Mouse (Mus musculus): ENCODE results near the gene Ccr1. TPM values are rescaled to one million over a fixed set of nuclear protein-coding genes. Genes with fewer than 3 reads are reported as not detected.

Ccr1 gene
- total RNA-seq, 2 experiments from 2014 or later = 3.7 to 4.2 TPM

GRCm38 (mm10) chr9:123957911-123958413 is 10.5 kb downstream of the Ccr1 start:
- no peak for DNase-seq (ENCODE audit: low spot score in 2 of 2)

GRCm38 (mm10) chr9:123956892-123957291 is 11.6 kb downstream of the Ccr1 start:
- no peak for DNase-seq (ENCODE audit: low spot score in 2 of 2)

GRCm38 (mm10) chr9:123953551-123953950 is 14.9 kb downstream of the Ccr1 start:
- DNase-seq (ENCODE audit: low spot score in 2 of 2) = no peak

GRCm38 (mm10) chr9:123951176-123951575 is 17.3 kb downstream of the Ccr1 start:
- DNase-seq (ENCODE audit: low spot score in 2 of 2) = no peak

- DNase-seq (ENCODE audit: low spot score in 2 of 2) = no peak
These were observed 19.1 kb downstream of the Ccr1 start for GRCm38 (mm10) chr9:123949432-123949831.

- DNase-seq (ENCODE audit: low spot score in 2 of 2) = no peak
These were observed 20.7 kb downstream of the Ccr1 start for GRCm38 (mm10) chr9:123947815-123948214.

- no peak for DNase-seq (ENCODE audit: low spot score in 2 of 2)
These were observed 26.5 kb downstream of the Ccr1 start for GRCm38 (mm10) chr9:123942025-123942424.

- DNase-seq (ENCODE audit: low spot score in 2 of 2) = no peak
These were observed 27.2 kb downstream of the Ccr1 start for GRCm38 (mm10) chr9:123941316-123941715.

GRCm38 (mm10) chr9:123940628-123941027 is 27.9 kb downstream of the Ccr1 start:
- no peak for DNase-seq (ENCODE audit: low spot score in 2 of 2)

GRCm38 (mm10) chr9:123940168-123940567 is 28.3 kb downstream of the Ccr1 start:
- DNase-seq (ENCODE audit: low spot score in 2 of 2) = no peak

GRCm38 (mm10) chr9:123937989-123938388 is 30.5 kb downstream of the Ccr1 start:
- no peak for DNase-seq (ENCODE audit: low spot score in 2 of 2)

- DNase-seq (ENCODE audit: low spot score in 2 of 2) = no peak
These were observed 31.8 kb downstream of the Ccr1 start for GRCm38 (mm10) chr9:123936604-123937280.

- no peak for DNase-seq (ENCODE audit: low spot score in 2 of 2)
These were observed 32.7 kb downstream of the Ccr1 start for GRCm38 (mm10) chr9:123935776-123936175.

GRCm38 (mm10) chr9:123935346-123935745 is 33.1 kb downstream of the Ccr1 start:
- no peak for DNase-seq (ENCODE audit: low spot score in 2 of 2)

GRCm38 (mm10) chr9:123933716-123934445 is 34.6 kb downstream of the Ccr1 start:
- DNase-seq (ENCODE audit: low spot score in 2 of 2) = no peak

- DNase-seq (ENCODE audit: low spot score in 2 of 2) = no peak
These were observed 35.4 kb downstream of the Ccr1 start for GRCm38 (mm10) chr9:123932911-123933675.

- no peak for DNase-seq (ENCODE audit: low spot score in 2 of 2)
These were observed 36.5 kb downstream of the Ccr1 start for GRCm38 (mm10) chr9:123931761-123932700.

GRCm38 (mm10) chr9:123930926-123931325 is 37.6 kb downstream of the Ccr1 start:
- no peak for DNase-seq (ENCODE audit: low spot score in 2 of 2)

GRCm38 (mm10) chr9:123930476-123930875 is 38.0 kb downstream of the Ccr1 start:
- DNase-seq (ENCODE audit: low spot score in 2 of 2) = no peak

GRCm38 (mm10) chr9:123929936-123930335 is 38.6 kb downstream of the Ccr1 start:
- DNase-seq (ENCODE audit: low spot score in 2 of 2) = no peak

Measured in gastrocnemius, postnatal 4 days (tissue).